Mouse (Mus musculus) stomach, embryonic 14.5 days (tissue): Measurements from ENCODE around the gene Gm17359. TPM values are rescaled to one million over a fixed set of nuclear protein-coding genes. Genes with fewer than 3 reads are reported as not detected.

Experiments used
- ATAC-seq: fragments of 200-750 bp; cut with Nextera tagmentation; 2 replicates; pipeline ENCODE4 v1.8.0; 2017; ENCODE audit warnings: low read depth, moderate TSS enrichment; ENCODE audit not compliant: insufficient number of reproducible peaks, insufficient read depth, low FRiP score
- H3K27ac ChIP-seq: fragments of 300-500 bp; sonication (generic); 2 replicates; pipeline ENCODE4 v1.5.1; 2014; ENCODE audit warnings: mild to moderate bottlenecking, low read length, moderate library complexity, mixed read lengths
- H3K27me3 ChIP-seq: fragments of 300-500 bp; sonication (generic); 2 replicates; pipeline ENCODE4 v1.6.1; 2014; ENCODE audit warnings: low read length, control low read depth, mixed read lengths; ENCODE audit not compliant: control insufficient read depth, insufficient read depth
- H3K36me3 ChIP-seq: fragments of 300-500 bp; sonication (generic); 2 replicates; pipeline ENCODE4 v1.6.1; 2014; ENCODE audit warnings: mild to moderate bottlenecking, control low read depth, low read length, moderate library complexity, mixed read lengths; ENCODE audit not compliant: control insufficient read depth, insufficient read depth
- H3K4me1 ChIP-seq: fragments of 300-500 bp; sonication (generic); 2 replicates; pipeline ENCODE4 v1.6.1; 2014; ENCODE audit warnings: low read length, control low read depth, mixed read lengths; ENCODE audit not compliant: control insufficient read depth, insufficient read depth
- H3K4me2 ChIP-seq: fragments of 300-500 bp; sonication (generic); replicated peaks from 2 replicates; pipeline ENCODE4 v1.6.1; 2014; ENCODE audit warnings: low read depth, low read length, control low read depth
- H3K4me3 ChIP-seq: fragments of 300-500 bp; sonication (generic); 2 replicates; pipeline ENCODE4 v1.5.1; 2014; ENCODE audit warnings: low read depth, low read length, control low read depth
- H3K9ac ChIP-seq: fragments of 300-500 bp; sonication (generic); replicated peaks from 2 replicates; pipeline ENCODE4 v1.6.1; 2014; ENCODE audit warnings: low read depth, mild to moderate bottlenecking, control low read depth, low read length, moderate library complexity, mixed read lengths
- H3K9me3 ChIP-seq: fragments of 300-500 bp; sonication (generic); 2 replicates; pipeline ENCODE4 v1.6.1; 2016; ENCODE audit warnings: low read depth, low read length, control low read depth; ENCODE audit not compliant: control insufficient read depth
- WGBS: fragments of 180-500 bp; shearing (Covaris S2); extraction: QIAGEN DNeasy Blood & Tissue Kit; methylation state at CpG from one replicate; pipeline ENCODE4 v1.1.7; 2014; 5-methylcytosine and 5-hydroxymethylcytosine counted together
- polyA plus RNA-seq: library from polyadenylated mRNA; unstranded; fragments of >200 nt; fragmentation: Nextera tagmentation; extraction: Ambion mirVana; gene quantifications from 2 replicates; pipeline ENCODE4 v1.2.1, GENCODE M21; 2014

Gm17359 gene
- polyA plus RNA-seq, 1 experiment from 2014 or later = not detected

GRCm38 (mm10) chr3:79484286-79485063, 148.0 kb downstream of the Gm17359 start:
- 88% methylated on average over 16 of the region's 16 CpGs for WGBS
- no peak overlapping the region for H3K27ac ChIP-seq
- H3K4me1 ChIP-seq = no peaks in the 10 kb centered on the region
- H3K4me2 ChIP-seq = no peak overlapping the region
- no peak overlapping the region for H3K9ac ChIP-seq
- no peaks in the 10 kb centered on the region for H3K9me3 ChIP-seq
- H3K36me3 ChIP-seq = peaks cover 19% of the 10 kb centered on the region; the same call in 1 of the 2 replicates
- H3K27me3 ChIP-seq = no peaks in the 10 kb centered on the region
- no peak overlapping the region for H3K4me3 ChIP-seq
- ATAC-seq = no peak

DNA sequence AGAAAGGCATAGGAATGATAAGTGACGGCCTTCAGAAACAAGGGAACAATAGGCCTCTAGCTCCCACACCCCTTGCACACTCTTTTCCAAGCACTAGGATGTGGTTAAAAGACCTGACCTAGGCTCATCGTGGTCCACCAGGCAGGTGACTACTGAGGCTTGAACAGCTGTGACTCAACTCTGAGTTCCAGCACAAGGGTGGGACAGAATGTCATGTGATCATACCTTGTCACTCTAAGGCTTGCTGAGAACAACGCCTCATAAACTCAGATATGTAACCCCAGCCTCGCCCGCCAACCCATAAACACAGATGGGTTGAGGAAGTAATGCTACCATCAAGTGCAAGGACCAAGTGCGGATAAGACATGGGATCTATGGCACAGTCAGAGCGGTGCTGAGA, 151.6 kb downstream of the Gm17359 start:
- H3K4me2 ChIP-seq = no peak overlapping the region
- no peaks in the 10 kb centered on the region for H3K27me3 ChIP-seq
- no peak overlapping the region for H3K27ac ChIP-seq
- H3K4me1 ChIP-seq = no peaks in the 10 kb centered on the region
- H3K4me3 ChIP-seq = no peak overlapping the region
- no peak overlapping the region for H3K9ac ChIP-seq
- ATAC-seq = no peak
- 92% methylated on average over 7 of the region's 7 CpGs for WGBS
- no peaks in the 10 kb centered on the region for H3K9me3 ChIP-seq
- peaks cover 15% of the 10 kb centered on the region; the same call in 1 of the 2 replicates for H3K36me3 ChIP-seq

- WGBS = 88% methylated on average over 5 of the region's 5 CpGs
- H3K27me3 ChIP-seq = no peaks in the 10 kb centered on the region
- H3K9ac ChIP-seq = no peak overlapping the region
- ATAC-seq = no peak
- H3K4me2 ChIP-seq = no peak overlapping the region
- no peak overlapping the region for H3K27ac ChIP-seq
- H3K4me1 ChIP-seq = no peaks in the 10 kb centered on the region
- H3K4me3 ChIP-seq = no peak overlapping the region
- peaks cover 17% of the 10 kb centered on the region; the same call in 1 of the 2 replicates for H3K36me3 ChIP-seq
- H3K9me3 ChIP-seq = no peaks in the 10 kb centered on the region
Observed at GRCm38 (mm10) chr3:79490102-79490501, 153.6 kb downstream of the Gm17359 start.

- Histone ChIP-seq H3K36me3 (peaks cover 15% of the 10 kb centered on the region; the same call in 1 of the 2 replicates), H3K9me3 (no peaks in the 10 kb centered on the region), H3K9ac (no peak overlapping the region), H3K27ac (no peak overlapping the region), H3K4me1 (no peaks in the 10 kb centered on the region), H3K27me3 (no peaks in the 10 kb centered on the region), H3K4me2 (no peak overlapping the region), H3K4me3 (no peak overlapping the region)
- no peak for ATAC-seq
- WGBS = 53% methylated on average over 3 of the region's 3 CpGs
Observed at GRCm38 (mm10) chr3:79491614-79492013, 155.2 kb downstream of the Gm17359 start.

DNA sequence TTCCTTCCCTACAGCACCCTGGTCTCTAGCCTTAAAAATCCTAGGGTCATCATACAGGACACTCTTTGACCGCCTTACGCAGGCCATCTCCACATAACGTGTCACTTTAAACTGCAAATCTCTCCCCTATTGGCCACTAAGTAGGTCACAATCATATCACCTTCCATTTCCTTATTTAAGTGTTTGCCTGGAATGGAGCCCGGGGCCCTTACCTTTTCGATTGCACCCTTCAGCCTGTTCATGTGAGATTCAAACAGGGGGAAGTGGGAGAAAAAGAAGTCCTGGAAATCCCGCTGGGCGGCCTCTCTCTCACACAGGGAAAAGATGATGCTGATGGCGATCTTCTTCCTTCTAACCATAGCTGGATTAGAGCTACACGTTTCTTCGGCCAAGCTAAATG, 156.6 kb downstream of the Gm17359 start:
- H3K36me3 ChIP-seq = peaks cover 15% of the 10 kb centered on the region; the same call in 1 of the 2 replicates
- H3K9ac ChIP-seq = no peak overlapping the region
- H3K27ac ChIP-seq = no peak overlapping the region
- no peak for ATAC-seq
- 95% methylated on average over 10 of the region's 10 CpGs for WGBS
- no peaks in the 10 kb centered on the region for H3K27me3 ChIP-seq
- H3K4me3 ChIP-seq = no peak overlapping the region
- no peaks in the 10 kb centered on the region for H3K4me1 ChIP-seq
- H3K9me3 ChIP-seq = no peaks in the 10 kb centered on the region
- no peak overlapping the region for H3K4me2 ChIP-seq

GRCm38 (mm10) chr3:79494028-79494427, 157.6 kb downstream of the Gm17359 start:
- Histone ChIP-seq H3K4me1 (no peaks in the 10 kb centered on the region), H3K27me3 (no peaks in the 10 kb centered on the region), H3K9ac (no peak overlapping the region), H3K4me2 (no peak overlapping the region), H3K4me3 (no peak overlapping the region), H3K9me3 (no peaks in the 10 kb centered on the region), H3K27ac (no peak overlapping the region), H3K36me3 (peaks cover 6% of the 10 kb centered on the region; the same call in 1 of the 2 replicates)
- 88% methylated on average over 8 of the region's 8 CpGs for WGBS
- ATAC-seq = no peak

DNA sequence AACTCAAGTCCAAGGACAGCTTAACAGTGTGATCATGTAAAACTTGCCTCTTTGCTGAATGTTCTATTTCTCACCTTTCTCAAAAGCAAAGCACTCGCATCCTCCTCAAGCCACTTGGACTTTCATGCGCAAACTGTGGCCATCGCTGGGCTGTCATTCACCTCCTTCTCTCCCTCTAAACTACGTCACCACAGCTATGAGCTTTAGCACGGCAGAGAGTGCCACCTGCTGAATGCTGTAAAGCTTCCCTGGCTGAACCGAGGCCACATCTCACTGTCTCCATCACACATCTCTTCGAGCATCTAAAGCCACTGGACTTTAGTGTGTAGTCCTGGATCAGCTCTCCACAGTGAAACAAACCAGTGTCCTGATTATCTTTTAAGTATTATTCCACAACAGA, 158.7 kb downstream of the Gm17359 start:
- Histone ChIP-seq H3K27ac (no peak overlapping the region), H3K9me3 (no peaks in the 10 kb centered on the region), H3K36me3 (peaks cover 10% of the 10 kb centered on the region), H3K4me1 (no peaks in the 10 kb centered on the region), H3K4me2 (no peak overlapping the region), H3K9ac (no peak overlapping the region), H3K27me3 (no peaks in the 10 kb centered on the region), H3K4me3 (no peak overlapping the region)
- ATAC-seq = no peak
- 81% methylated on average over 7 of the region's 7 CpGs for WGBS

DNA sequence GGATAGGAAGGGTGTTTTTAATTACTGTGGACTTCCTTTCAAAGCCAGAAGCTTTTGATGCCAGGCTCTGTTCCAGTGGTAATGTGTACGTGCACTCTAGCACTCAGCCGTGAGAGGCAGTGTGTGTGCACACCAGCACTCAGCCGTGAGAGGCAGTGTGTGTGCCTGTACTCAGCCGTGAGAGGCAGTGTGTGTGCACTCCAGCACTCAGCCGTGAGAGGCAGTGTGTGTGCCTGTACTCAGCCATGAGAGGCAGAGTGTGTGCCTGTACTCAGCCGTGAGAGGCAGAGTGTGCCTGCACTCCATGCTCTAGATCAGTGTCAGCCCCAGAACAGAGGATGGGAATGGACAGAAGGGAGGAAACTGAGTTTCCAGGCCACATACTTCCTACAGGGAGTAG, 160.2 kb downstream of the Gm17359 start:
- Histone ChIP-seq H3K4me2 (no peak overlapping the region), H3K9ac (no peak overlapping the region), H3K27ac (no peak overlapping the region), H3K4me3 (no peak overlapping the region), H3K36me3 (peaks cover 13% of the 10 kb centered on the region), H3K4me1 (no peaks in the 10 kb centered on the region), H3K9me3 (no peaks in the 10 kb centered on the region), H3K27me3 (no peaks in the 10 kb centered on the region)
- no peak for ATAC-seq
- WGBS = 88% methylated on average over 6 of the region's 6 CpGs

GRCm38 (mm10) chr3:79500279-79500678, 163.8 kb downstream of the Gm17359 start:
- WGBS = 88% methylated on average over 10 of the region's 10 CpGs
- Histone ChIP-seq H3K9me3 (no peaks in the 10 kb centered on the region), H3K36me3 (peaks cover 6% of the 10 kb centered on the region), H3K4me3 (no peak overlapping the region), H3K9ac (no peak overlapping the region), H3K4me1 (no peaks in the 10 kb centered on the region), H3K4me2 (no peak overlapping the region), H3K27me3 (no peaks in the 10 kb centered on the region), H3K27ac (no peak overlapping the region)
- no peak for ATAC-seq
